Mouse (Mus musculus): Measurements from ENCODE around the gene D10Jhu81e. TPM values are rescaled to one million over a fixed set of nuclear protein-coding genes. Genes with fewer than 3 reads are reported as not detected.

Gene D10Jhu81e
- total RNA-seq, 2 experiments from 2014 or later: 231 to 289 TPM

GRCm38 (mm10) chr10:78174474-78174873, 4.9 kb upstream of the D10Jhu81e start:
- intact Hi-C loops (cut with DNase I): no loop called here
- TF ChIP-seq CTCF (IDR thresholded peaks at IDR 0.05): no peak
- Histone ChIP-seq H3K27ac (no peak overlapping the region), H3K4me3 (no peak overlapping the region)
- no peak for DNase-seq

DNA sequence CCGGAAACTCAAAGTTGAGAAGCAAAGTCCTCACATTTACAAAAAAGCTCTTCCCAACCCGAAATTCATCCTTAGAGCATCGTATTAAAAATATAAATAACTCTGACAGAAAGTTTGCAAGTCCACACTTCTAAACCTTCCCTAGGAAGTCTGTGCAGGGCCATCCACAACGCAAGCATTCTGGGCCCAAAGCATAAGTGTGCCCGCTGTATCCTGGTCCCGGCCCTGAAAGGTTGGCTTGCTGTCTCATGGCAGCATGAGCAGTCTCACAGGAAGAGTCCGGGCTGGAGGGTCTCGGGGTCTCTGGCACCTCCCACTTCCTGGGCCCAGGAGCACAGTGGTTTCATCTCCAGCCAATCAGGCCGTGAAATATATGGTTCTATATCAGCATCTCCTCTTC, 2.0 kb upstream of the D10Jhu81e start:
- Histone ChIP-seq H3K27ac (no peak overlapping the region), H3K4me3 (no peak overlapping the region)
- DNase-seq: no peak
- intact Hi-C loops (cut with DNase I): no loop called here
- TF ChIP-seq CTCF (IDR thresholded peaks at IDR 0.05): no peak

- no peak for DNase-seq
- Histone ChIP-seq H3K4me3 (no peak overlapping the region), H3K27ac (no peak overlapping the region; the same call in 1 of the 2 replicates)
- intact Hi-C loops (cut with DNase I): no loop called here
- no peak for TF ChIP-seq CTCF (IDR thresholded peaks at IDR 0.05)
Observed at GRCm38 (mm10) chr10:78171057-78171456, 1.5 kb upstream of the D10Jhu81e start.

GRCm38 (mm10) chr10:78170445-78170844, 863 bp upstream of the D10Jhu81e start:
- intact Hi-C loops (cut with DNase I): no loop called here
- H3K27ac ChIP-seq: peak overlapping the region; percentile 98
- DNase-seq: no peak
- TF ChIP-seq CTCF (IDR thresholded peaks at IDR 0.05): no peak
- H3K4me3 ChIP-seq: peak overlapping the region; percentile 92; the same call in 1 of the 2 replicates

- peak overlapping the region; percentile 92 for H3K4me3 ChIP-seq
- peak overlapping the region; percentile 98 for H3K27ac ChIP-seq
- no peak for TF ChIP-seq CTCF (IDR thresholded peaks at IDR 0.05)
- no peak for DNase-seq
- intact Hi-C loops (cut with DNase I): loop anchor here (5.0 kb wide), 1 partner anchor 546 kb away; the partner anchor contains the start of gene Ube2g2
Observed at GRCm38 (mm10) chr10:78168792-78169191, 790 bp downstream of the D10Jhu81e start.

DNA sequence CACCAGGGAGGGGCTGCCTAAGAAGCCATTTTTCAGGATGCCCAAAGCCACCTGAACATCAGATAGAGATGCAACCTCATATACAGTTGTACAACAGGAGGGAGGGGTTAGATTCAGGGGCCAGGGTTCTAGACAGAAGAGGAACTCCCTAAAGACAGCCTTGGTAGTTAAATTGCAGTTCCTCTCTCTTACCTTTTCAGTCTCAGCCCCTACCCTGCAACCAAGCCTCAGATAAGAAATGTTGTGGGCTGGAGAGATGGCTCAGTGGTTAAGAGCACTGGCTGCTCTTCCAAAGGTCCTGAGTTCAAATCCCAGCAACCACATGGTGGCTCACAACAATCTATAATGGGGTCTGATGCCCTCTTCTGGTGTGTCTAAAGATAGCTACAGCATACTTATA, 1.8 kb downstream of the D10Jhu81e start:
- DNase-seq: no peak
- intact Hi-C loops (cut with DNase I): loop anchor here (5.0 kb wide), 1 partner anchor 545 kb away; the partner anchor contains the start of gene Ube2g2
- Histone ChIP-seq H3K27ac (no peak overlapping the region), H3K4me3 (no peak overlapping the region)
- no peak for TF ChIP-seq CTCF (IDR thresholded peaks at IDR 0.05)

- no peak for TF ChIP-seq CTCF (IDR thresholded peaks at IDR 0.05)
- no peak for DNase-seq
- no peak overlapping the region for H3K27ac ChIP-seq
- intact Hi-C loops (cut with DNase I): loop anchor here (5.0 kb wide), 1 partner anchor 545 kb away; the partner anchor contains the start of gene Ube2g2
- no peak overlapping the region for H3K4me3 ChIP-seq
Observed at GRCm38 (mm10) chr10:78167333-78167732, 2.2 kb downstream of the D10Jhu81e start.

- intact Hi-C loops (cut with DNase I): loop anchor here (5.0 kb wide), 1 partner anchor 543 kb away; the partner anchor contains the start of gene Ube2g2
- Histone ChIP-seq H3K4me3 (no peak overlapping the region), H3K27ac (no peak overlapping the region)
- TF ChIP-seq CTCF (IDR thresholded peaks at IDR 0.05): no peak
- DNase-seq: no peak
Observed at GRCm38 (mm10) chr10:78165256-78166005, 4.2 kb downstream of the D10Jhu81e start.

- intact Hi-C loops (cut with DNase I): loop anchor here (5.0 kb wide), 2 partner anchors 137 to 542 kb away; partner anchors contain the start of gene Ube2g2
Observed at GRCm38 (mm10) chr10:78164786-78165185, 4.8 kb downstream of the D10Jhu81e start.

GRCm38 (mm10) chr10:78163923-78164322, 5.7 kb downstream of the D10Jhu81e start:
- peak; percentile 87 for TF ChIP-seq CTCF (IDR thresholded peaks at IDR 0.05)
- intact Hi-C loops (cut with DNase I): loop anchor here (5.0 kb wide), 1 partner anchor 137 kb away; no protein-coding TSS in a partner anchor
- no peak overlapping the region for H3K4me3 ChIP-seq
- no peak overlapping the region for H3K27ac ChIP-seq
- DNase-seq: peak; percentile 75

More at GRCm38 (mm10) chr10:78164786-78165185, 4.8 kb downstream of the D10Jhu81e start:
- Histone ChIP-seq H3K27ac (no peak overlapping the region), H3K4me3 (no peak overlapping the region)
- TF ChIP-seq CTCF (IDR thresholded peaks at IDR 0.05): no peak
- DNase-seq: no peak

- TF ChIP-seq CTCF (IDR thresholded peaks at IDR 0.05): no peak
- Histone ChIP-seq H3K4me3 (no peak overlapping the region), H3K27ac (no peak overlapping the region)
- intact Hi-C loops (cut with DNase I): loop anchor here (5.0 kb wide), 1 partner anchor 136 kb away; no protein-coding TSS in a partner anchor
- DNase-seq: no peak
Observed at GRCm38 (mm10) chr10:78163241-78163640, 6.3 kb downstream of the D10Jhu81e start.

DNA sequence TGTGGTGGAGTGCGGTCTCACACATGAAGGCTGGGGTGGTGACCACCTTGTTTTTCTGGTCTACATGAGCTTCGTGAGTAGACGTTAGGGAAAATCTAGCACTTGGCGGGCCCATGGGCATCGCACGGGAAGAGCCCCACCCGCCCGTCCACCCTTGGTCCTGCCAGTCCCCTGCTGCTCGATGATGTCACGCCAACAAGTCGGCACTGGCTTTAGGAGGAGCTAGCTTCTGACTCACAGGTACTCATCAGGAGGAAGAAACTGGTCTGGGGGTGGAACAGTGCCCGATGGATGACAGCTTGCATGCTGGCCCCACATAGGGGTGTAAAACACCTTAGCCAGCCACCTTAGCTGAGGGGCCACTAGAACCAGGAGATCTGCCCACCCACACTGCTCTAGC, 6.9 kb downstream of the D10Jhu81e start:
- Histone ChIP-seq H3K4me3 (no peak overlapping the region), H3K27ac (no peak overlapping the region)
- no peak for TF ChIP-seq CTCF (IDR thresholded peaks at IDR 0.05)
- intact Hi-C loops (cut with DNase I): loop anchor here (5.0 kb wide), 1 partner anchor 135 kb away; no protein-coding TSS in a partner anchor
- no peak for DNase-seq

GRCm38 (mm10) chr10:78161096-78161495, 8.5 kb downstream of the D10Jhu81e start:
- Histone ChIP-seq H3K4me3 (no peak overlapping the region), H3K27ac (no peak overlapping the region)
- no peak for DNase-seq
- intact Hi-C loops (cut with DNase I): loop anchor here (2.0 to 5.0 kb wide), 2 partner anchors 92 to 134 kb away; partner anchors contain the start of gene Icosl
- TF ChIP-seq CTCF (IDR thresholded peaks at IDR 0.05): no peak
